Mouse (Mus musculus) hindlimb bud, embryonic 11.5 days (tissue): ENCODE measurements at regions not wholly inside any gene's neighbourhood (a gene's known extent, or its start where the extent isn't known, plus 50 kb on each side); places are given as distances from the start of the nearest gene placed in this dataset.

Source experiments
- DNase-seq: peaks from one replicate; pipeline ENCODE4 v3.0.0-alpha.2; 2012; ENCODE audit warnings: low read depth, low spot score; ENCODE audit errors: extremely low spot score

- no peak for DNase-seq
These were observed 672.8 kb downstream of the Fat4 start for GRCm38 (mm10) chr3:39559460-39560041.

GRCm38 (mm10) chr3:39560951-39561350 lies 674.2 kb downstream of the Fat4 start:
- no peak for DNase-seq

GRCm38 (mm10) chr3:39571444-39572237 lies 684.9 kb downstream of the Fat4 start:
- DNase-seq, result peak; percentile 22

- no peak for DNase-seq
These were observed 688.5 kb downstream of the Fat4 start for GRCm38 (mm10) chr3:39575200-39575599.

- DNase-seq, result no peak
These were observed 704.6 kb downstream of the Fat4 start for GRCm38 (mm10) chr3:39591312-39591711.

GRCm38 (mm10) chr3:39592349-39593117 lies 705.8 kb downstream of the Fat4 start:
- DNase-seq, result no peak

- no peak for DNase-seq
These were observed 723.2 kb downstream of the Fat4 start for GRCm38 (mm10) chr3:39609937-39610336.

GRCm38 (mm10) chr3:39612408-39612807 lies 725.7 kb downstream of the Fat4 start:
- DNase-seq, result no peak

- no peak for DNase-seq
These were observed 751.2 kb downstream of the Fat4 start for GRCm38 (mm10) chr3:39637924-39638323.

GRCm38 (mm10) chr3:39643194-39643593 lies 756.5 kb downstream of the Fat4 start:
- no peak for DNase-seq

- no peak for DNase-seq
These were observed 780.1 kb downstream of the Fat4 start for GRCm38 (mm10) chr3:39666817-39667216.

- DNase-seq, result no peak
These were observed 782.4 kb downstream of the Fat4 start for GRCm38 (mm10) chr3:39669145-39669544.

GRCm38 (mm10) chr3:39673997-39674396 lies 787.3 kb downstream of the Fat4 start:
- no peak for DNase-seq

- DNase-seq, result no peak
These were observed 788.2 kb downstream of the Fat4 start for GRCm38 (mm10) chr3:39674927-39675326.

GRCm38 (mm10) chr3:39705610-39706009 lies 818.9 kb downstream of the Fat4 start:
- DNase-seq, result no peak

- DNase-seq, result no peak
These were observed 818.0 kb upstream of the Intu start for GRCm38 (mm10) chr3:39712795-39713709.

GRCm38 (mm10) chr3:39714056-39714592 lies 817.0 kb upstream of the Intu start:
- DNase-seq, result no peak

GRCm38 (mm10) chr3:39718946-39719545 lies 812.0 kb upstream of the Intu start:
- no peak for DNase-seq

- DNase-seq, result no peak
These were observed 805.3 kb upstream of the Intu start for GRCm38 (mm10) chr3:39725755-39726154.

GRCm38 (mm10) chr3:39736639-39737038 lies 794.4 kb upstream of the Intu start:
- DNase-seq, result no peak
